In genomic region chr14:48295410-48295809, GRCm38 (mm10) we compare ENCODE assay signal across 10 mouse cellular contexts.
DNase-seq lines count a peak whose midpoint lies in the region; ATAC-seq and TF ChIP-seq lines count a peak whose summit lies in the region.
"Had no signal": no experiment of that assay in that cellular context is flagged by ENCODE, and none has a peak within 500 bp of the region (broad histone marks: within the 10 kb centered on the region; RNA-seq: fewer than 3 reads in every experiment).

No protein-coding gene starts in this region.

- no peaks in the 10 kb centered on the region for H3K9me3 ChIP-seq in heart, embryonic 16.5 days (replicated peaks; ENCODE audit: control insufficient read depth, low read length)
- H3K9me3 ChIP-seq in lung, embryonic 16.5 days (ENCODE audit: control insufficient read depth, low read length): no peaks in the 10 kb centered on the region
- H3K9me3 ChIP-seq in intestine, embryonic 15.5 days: no peaks in the 10 kb centered on the region

- 16% methylated on average over 5 of the region's 5 CpGs for WGBS in heart, embryonic 16.5 days
- 8% methylated on average over 5 of the region's 5 CpGs for WGBS in lung, embryonic 16.5 days
- WGBS in intestine, embryonic 15.5 days: 22% methylated on average over 5 of the region's 5 CpGs
- 28% methylated on average over 5 of the region's 5 CpGs for WGBS in olfactory bulb, adult 2 months

- H3K4me3 ChIP-seq in heart, embryonic 16.5 days (ENCODE audit: low read length): peak overlapping the region; percentile 36
- no peak overlapping the region for H3K4me3 ChIP-seq in lung, embryonic 16.5 days (ENCODE audit: low read length)
- H3K4me3 ChIP-seq in intestine, embryonic 15.5 days (replicated peaks): no peak overlapping the region
- H3K4me3 ChIP-seq in olfactory bulb, adult 2 months (ENCODE audit: insufficient read depth, low read depth, low read length): no peak overlapping the region

- no peak for DNase-seq in heart, adult 11 months
- no peak for DNase-seq in lung, postnatal 14 days
- DNase-seq in retina, postnatal 1 day: no peak
- DNase-seq: kidney, adult 18-20 months; spleen, adult 18-20 months; thymus, postnatal 25 days had no signal

- H3K9ac ChIP-seq in heart, embryonic 16.5 days (ENCODE audit: low read length): peak overlapping the region; percentile 56
- H3K9ac ChIP-seq in lung, embryonic 16.5 days (ENCODE audit: low read length): peak overlapping the region; percentile 45; the same call in 1 of the 2 replicates
- H3K9ac ChIP-seq in intestine, embryonic 15.5 days: no peak overlapping the region

- H3K4me2 ChIP-seq in heart, embryonic 16.5 days (ENCODE audit: low read depth, low read length): peak overlapping the region; percentile 62
- peak overlapping the region; percentile 47 for H3K4me2 ChIP-seq in lung, embryonic 16.5 days (ENCODE audit: low read depth, low read length)
- H3K4me2 ChIP-seq in intestine, embryonic 15.5 days (replicated peaks): peak overlapping the region; percentile 42

- TF ChIP-seq CTCF in olfactory bulb, adult 2 months (IDR thresholded peaks at IDR 0.05; ENCODE audit: insufficient read depth, low read depth, low read length): no peak

- ATAC-seq in heart, embryonic 16.5 days (replicated peaks; ENCODE audit: extremely low read depth, insufficient read depth, low FRiP score): no peak
- ATAC-seq in lung, embryonic 16.5 days (ENCODE audit: low read depth): peak; percentile 17; the same call in 1 of the 2 replicates
- ATAC-seq in intestine, embryonic 15.5 days: no peak

- H3K27ac ChIP-seq in heart, embryonic 16.5 days (ENCODE audit: low read length): peak overlapping the region; percentile 69
- peak overlapping the region; percentile 44 for H3K27ac ChIP-seq in lung, embryonic 16.5 days (ENCODE audit: low read length)
- 0 out of 2 replicates have a peak overlapping the region, but pooled peaks have one; percentile 24 for H3K27ac ChIP-seq in intestine, embryonic 15.5 days
- peak overlapping the region; percentile 55 for H3K27ac ChIP-seq in olfactory bulb, adult 2 months (ENCODE audit: insufficient read depth, low read depth, low read length)

- no peaks in the 10 kb centered on the region for H3K36me3 ChIP-seq in heart, embryonic 16.5 days (ENCODE audit: control insufficient read depth, insufficient read depth)
- H3K36me3 ChIP-seq in lung, embryonic 16.5 days (ENCODE audit: control insufficient read depth, insufficient read depth, low read length): no peaks in the 10 kb centered on the region
- no peaks in the 10 kb centered on the region for H3K36me3 ChIP-seq in intestine, embryonic 15.5 days

- no peak for TF ChIP-seq POLR2A in olfactory bulb, adult 2 months (IDR thresholded peaks at IDR 0.05; ENCODE audit: insufficient read depth, low read depth, low read length)

- no peaks in the 10 kb centered on the region for H3K27me3 ChIP-seq in heart, embryonic 16.5 days (ENCODE audit: control insufficient read depth, insufficient read depth, low read length)
- H3K27me3 ChIP-seq in lung, embryonic 16.5 days (ENCODE audit: control insufficient read depth, insufficient read depth, low read depth, low read length): no peaks in the 10 kb centered on the region
- H3K27me3 ChIP-seq in intestine, embryonic 15.5 days (replicated peaks): no peaks in the 10 kb centered on the region

- peaks cover 11% of the 10 kb centered on the region for H3K4me1 ChIP-seq in heart, embryonic 16.5 days (ENCODE audit: control insufficient read depth, insufficient read depth, low read length)
- peaks cover 13% of the 10 kb centered on the region for H3K4me1 ChIP-seq in lung, embryonic 16.5 days (replicated peaks; ENCODE audit: control insufficient read depth, insufficient read depth, low read length)
- peaks cover 9% of the 10 kb centered on the region; the same call in 1 of the 2 replicates for H3K4me1 ChIP-seq in intestine, embryonic 15.5 days (replicated peaks)
- H3K4me1 ChIP-seq in olfactory bulb, adult 2 months (ENCODE audit: control insufficient read depth, insufficient read depth, low read length): peaks cover 20% of the 10 kb centered on the region
